Mouse (Mus musculus) frontal cortex, adult (tissue): ENCODE results near the gene Syne1.

Experiments used
- ATAC-seq: cut with Nextera tagmentation; 2 replicates; pipeline ENCODE4 v1.9.2; 2017; ENCODE audit warnings: mild to moderate bottlenecking, moderate library complexity, mixed read lengths; ENCODE audit not compliant: low TSS enrichment

Syne1 gene

DNA sequence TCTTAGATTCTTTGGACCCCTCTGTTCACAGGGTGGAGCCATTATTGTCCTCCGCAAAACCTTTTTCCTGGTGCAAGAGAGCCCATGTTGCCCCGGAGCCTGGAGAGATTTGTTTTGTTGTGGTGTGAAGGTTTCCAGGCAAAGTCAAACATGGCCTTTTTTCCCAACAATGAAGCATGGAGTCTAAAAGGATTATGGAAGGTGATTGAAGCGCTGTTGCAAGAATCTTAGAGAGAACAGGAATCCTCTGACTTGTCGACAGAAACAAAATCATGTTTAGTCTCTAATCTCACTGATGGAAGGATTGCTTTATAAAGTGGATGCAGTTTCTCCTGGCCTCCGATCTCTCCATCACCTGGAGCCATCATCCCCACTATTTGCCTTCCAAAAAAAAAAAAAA is at the start of gene Syne1:
Syne1 (minus strand) TSS at position 101 of the 400 bp plus-strand sequence.
- ATAC-seq: no peak

DNA sequence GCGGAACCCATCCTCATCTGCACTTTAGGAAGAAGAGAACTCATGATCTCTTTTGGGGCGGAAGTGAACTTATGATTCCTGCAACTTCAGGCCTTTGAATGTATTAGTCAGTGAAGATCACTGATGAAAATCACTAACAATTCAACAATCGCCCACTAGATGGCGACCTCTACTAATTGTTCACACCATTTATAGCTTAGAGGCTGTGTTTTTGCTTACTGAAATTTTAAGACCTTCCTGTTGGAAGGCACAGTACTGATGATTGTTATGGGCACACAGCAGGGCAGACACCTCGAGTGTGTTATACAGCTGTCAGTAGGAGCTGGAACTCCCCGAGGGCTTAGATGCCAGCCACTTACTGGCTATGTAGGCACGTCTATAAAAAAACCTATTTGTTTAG is 48.8 kb upstream of the Syne1 start:
- peak; percentile 88 for ATAC-seq

DNA sequence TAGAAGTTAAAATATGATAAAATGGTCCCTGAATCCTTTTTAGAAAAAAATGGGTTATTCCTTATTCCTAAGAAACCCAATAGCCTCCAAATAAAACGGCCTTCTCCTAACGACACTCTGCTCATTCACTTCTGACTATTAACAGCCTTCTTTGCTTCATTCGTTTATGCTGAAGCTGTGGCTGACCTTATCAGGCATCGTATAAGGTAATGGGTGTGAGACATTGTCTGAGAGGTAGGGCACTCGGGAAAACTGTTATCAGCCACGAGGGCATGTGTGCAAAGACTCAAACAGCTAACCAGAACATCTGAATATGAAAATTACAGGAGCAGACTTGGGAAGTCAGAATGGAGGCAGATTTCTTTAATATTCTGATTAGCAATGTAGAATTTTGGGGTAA is 45.3 kb upstream of the Syne1 start:
- ATAC-seq: no peak

GRCm38 (mm10) chr10:5594457-5594856 is 43.2 kb upstream of the Syne1 start:
- no peak for ATAC-seq

DNA sequence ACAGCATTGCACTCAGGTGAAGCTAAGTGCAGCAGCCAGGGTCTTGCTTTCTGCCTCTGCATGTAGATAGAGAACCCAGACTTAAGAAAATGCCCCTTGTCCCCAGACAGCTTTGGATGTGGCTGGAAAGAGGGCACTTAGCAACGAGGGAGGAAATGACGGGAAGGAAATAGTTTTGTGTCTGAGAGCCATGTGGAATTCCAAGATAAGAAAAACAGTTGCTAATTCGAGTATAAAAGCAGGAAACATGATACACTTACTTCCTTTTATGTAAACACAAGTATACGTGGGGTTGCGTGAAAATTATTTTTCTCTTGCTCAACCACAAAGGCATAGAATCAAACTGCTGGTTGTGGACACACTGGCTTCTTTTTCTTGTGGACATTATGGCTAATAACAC is 42.2 kb upstream of the Syne1 start, which contains the start of gene Myct1:
Myct1 (plus strand) TSS at position 312 of the 400 bp plus-strand sequence.
- no peak for ATAC-seq

- ATAC-seq: 0 out of 2 replicates have a peak, but pooled peaks have one; percentile 9
These were observed 40.7 kb upstream of the Syne1 start for GRCm38 (mm10) chr10:5591996-5592395.

GRCm38 (mm10) chr10:5591061-5591460 is 39.8 kb upstream of the Syne1 start:
- no peak for ATAC-seq

DNA sequence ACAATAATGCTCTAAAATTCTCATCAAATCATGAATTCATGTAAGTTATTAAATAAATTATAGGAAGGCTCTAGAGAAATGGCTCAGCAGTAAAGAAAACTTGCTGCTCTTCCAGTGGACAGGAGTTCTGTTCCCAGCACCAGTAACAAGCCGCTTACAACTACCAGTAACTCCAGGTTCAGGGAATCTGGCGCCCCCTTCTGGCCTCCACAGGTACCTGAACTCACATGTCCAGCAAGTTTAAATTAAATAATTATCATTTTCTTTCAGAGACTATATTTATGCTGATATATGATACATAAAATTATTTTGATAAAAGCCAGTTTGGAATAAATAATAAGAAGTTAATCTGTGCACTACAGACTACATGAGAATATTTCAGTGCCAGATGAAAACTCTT is 22.0 kb upstream of the Syne1 start:
- ATAC-seq: no peak

- ATAC-seq: no peak
These were observed 20.1 kb upstream of the Syne1 start for GRCm38 (mm10) chr10:5571332-5571731.

GRCm38 (mm10) chr10:5570059-5570458 is 18.8 kb upstream of the Syne1 start:
- ATAC-seq: no peak

- ATAC-seq: peak; percentile 98
These were observed 17.7 kb upstream of the Syne1 start for GRCm38 (mm10) chr10:5568991-5569390.

DNA sequence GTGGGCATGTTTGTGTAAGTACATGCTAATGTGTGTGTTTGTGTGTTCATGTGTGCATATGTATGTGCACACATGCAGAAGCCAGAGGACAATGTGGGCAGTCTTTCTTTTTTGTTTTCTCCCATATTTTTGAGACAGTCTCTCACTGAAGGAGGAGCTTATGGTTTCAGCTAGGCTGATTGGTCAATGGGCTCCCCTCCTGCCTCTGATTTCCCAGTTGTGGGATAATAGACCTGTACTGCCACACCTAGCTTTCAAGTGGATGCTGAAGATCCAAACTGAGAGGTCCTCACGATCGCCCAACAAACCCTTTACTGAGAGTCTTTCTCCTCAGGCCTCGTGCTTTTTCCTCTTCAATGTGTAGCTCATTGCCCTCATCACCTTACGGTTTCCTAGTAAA is 10.4 kb upstream of the Syne1 start:
- ATAC-seq: no peak

- no peak for ATAC-seq
These were observed 9.2 kb upstream of the Syne1 start for GRCm38 (mm10) chr10:5560526-5560925.

DNA sequence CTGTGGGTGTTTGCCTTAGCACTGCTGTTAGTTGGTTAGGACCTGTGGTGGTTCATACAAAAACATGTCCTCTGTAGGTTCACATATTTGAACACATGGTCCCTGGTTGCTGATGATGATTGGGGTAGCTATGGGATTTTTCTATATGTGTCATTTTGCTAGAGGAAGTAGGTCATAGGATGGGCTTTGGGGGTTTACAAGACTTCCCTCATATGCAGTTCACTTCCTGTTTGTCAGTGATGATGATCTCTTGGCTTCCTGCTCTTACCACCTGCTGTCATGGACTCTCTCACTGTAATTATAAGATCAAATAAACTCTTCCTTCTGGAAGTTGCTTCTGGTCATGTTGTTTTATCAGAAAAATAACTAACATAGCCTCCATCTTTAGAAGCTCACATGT is 7.5 kb upstream of the Syne1 start:
- ATAC-seq: no peak

DNA sequence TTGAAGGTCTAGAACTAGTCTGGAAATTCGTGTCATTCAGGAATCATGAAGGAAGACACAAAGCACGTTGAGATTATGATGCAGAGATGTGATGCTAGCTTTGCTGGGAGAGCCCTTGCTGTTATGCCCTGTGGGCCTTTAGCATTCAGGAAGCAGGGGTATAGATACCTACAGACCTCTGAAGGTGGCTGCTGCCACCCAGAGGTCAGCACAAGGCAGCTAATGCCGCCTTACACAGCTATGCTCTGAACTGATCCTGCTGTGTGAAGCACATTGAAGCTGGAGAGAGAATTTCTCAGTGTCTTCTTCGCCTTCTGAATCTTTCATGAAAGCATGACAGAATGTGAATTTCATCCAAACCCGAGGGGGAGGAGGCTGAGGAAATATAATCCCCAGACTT is 3.7 kb upstream of the Syne1 start:
- peak; percentile 76 for ATAC-seq

GRCm38 (mm10) chr10:5550168-5551021 is 887 bp downstream of the Syne1 start:
- ATAC-seq: peak; percentile 84

DNA sequence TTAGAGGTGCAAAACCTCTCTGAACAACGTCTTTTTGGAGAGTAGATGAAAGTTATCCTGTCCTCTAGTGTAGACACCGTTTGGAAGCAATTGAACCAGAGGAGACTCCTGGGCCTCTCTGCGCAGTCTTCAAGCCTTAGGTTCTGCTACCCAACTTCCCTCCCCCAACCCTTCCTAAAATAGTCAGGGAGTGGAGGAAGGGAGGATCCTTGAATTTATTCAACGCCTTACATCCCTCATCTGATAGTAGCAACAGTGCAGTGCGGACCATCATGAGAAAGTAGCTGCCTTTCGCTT is 1.5 kb downstream of the Syne1 start:
- ATAC-seq: no peak

DNA sequence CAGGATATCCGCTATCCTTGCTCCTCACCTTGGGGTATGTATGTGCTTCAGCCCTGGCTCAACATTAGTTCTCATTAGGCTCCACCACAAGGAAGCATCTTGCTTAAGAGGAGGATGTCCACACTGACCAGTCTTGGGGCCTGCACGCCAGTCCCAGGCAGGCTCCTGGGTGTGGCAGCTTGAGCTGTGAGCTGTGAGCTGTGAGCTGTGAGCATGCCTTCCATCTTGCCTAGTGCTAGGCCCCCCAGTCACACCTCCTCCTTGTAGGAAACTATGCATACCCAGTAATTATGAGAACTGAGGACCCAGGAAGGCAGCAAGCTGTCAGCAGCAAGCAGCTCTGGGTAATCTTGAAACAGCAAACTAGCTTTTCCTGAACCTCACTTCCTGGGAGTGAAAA is 2.6 kb downstream of the Syne1 start:
- ATAC-seq: no peak

DNA sequence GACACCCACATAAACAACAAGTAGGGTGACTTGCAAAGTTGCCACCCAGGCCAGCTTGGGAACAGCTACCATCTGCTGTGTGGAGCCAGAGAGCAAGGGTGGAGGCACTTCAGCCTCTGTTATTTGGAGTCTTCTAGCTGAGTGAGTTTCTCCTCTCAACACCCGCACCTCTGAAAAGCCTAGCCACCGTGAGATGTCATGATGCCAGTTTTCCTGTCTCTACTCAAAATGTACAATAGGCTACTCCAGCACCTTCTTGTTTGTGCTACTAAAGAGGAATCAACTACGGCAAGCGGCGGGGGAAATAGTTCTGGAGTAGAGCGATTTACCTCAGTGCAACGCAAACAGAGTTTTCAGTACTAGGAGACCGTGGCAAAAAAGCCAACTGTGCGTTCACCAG is 3.5 kb downstream of the Syne1 start:
- ATAC-seq: no peak

- ATAC-seq: no peak
These were observed 4.9 kb downstream of the Syne1 start for GRCm38 (mm10) chr10:5546428-5546827.

DNA sequence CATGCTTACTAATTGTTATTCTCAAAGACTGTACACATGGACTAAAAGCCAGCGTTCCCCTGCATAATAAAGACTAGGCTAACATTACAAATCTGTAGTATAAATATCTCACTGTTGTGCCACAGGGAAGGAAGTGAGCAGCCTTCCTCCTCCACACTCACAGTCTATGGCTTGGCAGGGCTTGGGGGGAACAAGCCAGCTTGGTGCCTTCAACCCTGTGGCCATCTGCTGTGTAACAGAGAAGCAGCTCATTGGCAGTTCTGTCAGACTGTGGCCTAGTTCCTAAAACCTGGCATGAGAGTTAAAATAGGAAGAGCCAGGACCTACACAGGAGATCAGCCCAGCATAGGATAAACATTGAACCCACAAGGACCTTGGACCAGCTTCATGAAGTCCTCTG is 23.0 kb downstream of the Syne1 start:
- peak; percentile 83 for ATAC-seq

- ATAC-seq: no peak
These were observed 23.6 kb downstream of the Syne1 start for GRCm38 (mm10) chr10:5527634-5528033.

- no peak for ATAC-seq
These were observed 28.4 kb downstream of the Syne1 start for GRCm38 (mm10) chr10:5522904-5523303.

GRCm38 (mm10) chr10:5522276-5522675 is 29.0 kb downstream of the Syne1 start:
- peak; percentile 50; the same call in 1 of the 2 replicates for ATAC-seq
